Mouse (Mus musculus) olfactory bulb, adult 2 months (tissue): ENCODE data around the gene D6Wsu163e.

Experiments used
- CTCF ChIP-seq: fragments of 200-500 bp; IDR thresholded peaks from 2 replicates; pipeline ENCODE4 v1.5.1; 2012; ENCODE audit warnings: low read depth, mild to moderate bottlenecking, low read length, moderate library complexity; ENCODE audit not compliant: insufficient read depth
- POLR2A ChIP-seq: fragments of 200-500 bp; IDR thresholded peaks from 2 replicates; pipeline ENCODE4 v1.6.1; 2012; ENCODE audit warnings: mild to moderate bottlenecking, low read depth, low read length, moderate library complexity; ENCODE audit not compliant: insufficient read depth

DNA sequence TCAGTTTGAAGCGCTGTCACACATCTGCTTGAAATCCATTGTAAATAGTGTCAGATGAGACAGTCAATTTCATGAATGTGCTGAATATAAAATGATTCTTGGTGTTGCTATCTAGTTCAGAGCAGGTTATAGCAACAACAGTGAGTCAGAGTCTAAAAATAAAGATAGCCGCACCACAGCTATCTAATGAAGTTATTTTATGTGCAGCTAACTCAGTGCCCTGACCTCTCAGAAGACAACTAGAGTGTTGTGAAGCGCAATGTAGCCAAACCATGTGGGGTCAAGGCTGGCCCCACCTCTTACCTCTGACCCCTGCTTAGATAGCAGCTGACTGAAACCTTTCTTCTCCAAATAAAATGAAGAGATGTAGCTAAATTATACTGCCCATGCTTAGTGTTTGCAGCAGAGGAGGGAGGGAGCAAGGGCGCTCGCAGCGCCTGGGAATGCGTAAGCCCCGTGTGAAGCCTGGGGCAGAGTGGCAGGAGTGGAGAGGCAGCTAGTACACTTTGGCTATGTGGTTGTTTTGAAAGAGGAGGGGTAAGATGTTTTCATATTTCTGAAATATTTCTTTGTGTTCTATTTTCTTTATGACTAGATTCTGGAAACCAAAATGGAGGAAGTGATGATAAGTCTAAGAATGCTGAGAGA is 21.7 kb downstream of the D6Wsu163e start:
- TF ChIP-seq CTCF: no peak
- no peak for TF ChIP-seq POLR2A
